Mouse (Mus musculus): ENCODE results near the gene Krtap9-3. TPM values are rescaled to one million over a fixed set of nuclear protein-coding genes. Genes with fewer than 3 reads are reported as not detected.

The Krtap9-3 gene
- not detected in 2 replicates for polyA plus RNA-seq (2012; rRNA removed)

DNA sequence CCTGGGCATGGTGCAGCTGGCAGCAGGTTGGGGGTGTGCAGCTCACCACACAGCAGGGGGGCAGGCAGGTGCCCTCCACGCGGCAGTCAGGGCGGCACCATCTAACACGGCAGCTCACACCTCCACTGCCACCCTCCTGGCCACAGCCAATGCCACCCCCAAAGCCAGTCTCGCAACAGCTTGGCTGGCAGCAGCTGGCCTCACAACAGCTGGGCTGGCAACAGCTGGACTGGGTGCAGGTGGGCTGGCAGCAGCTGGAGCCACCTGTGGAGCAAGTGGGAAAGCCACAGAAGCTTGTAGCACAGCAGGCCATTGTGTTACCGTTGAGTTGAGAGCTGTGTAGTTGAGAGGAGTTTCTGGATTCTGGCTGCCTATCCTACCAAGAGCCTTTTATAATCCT, at the start of gene Krtap9-3:
TSS of gene Krtap9-3 (minus strand) at position 364 of the 400 bp plus-strand sequence.

GRCm38 (mm10) chr11:99643635-99644139, 45.8 kb upstream of the Krtap9-3 start, which contains the start of gene Krtap4-7:
Gene Krtap4-7, minus strand, starts transcription at chr11:99644089.

DNA sequence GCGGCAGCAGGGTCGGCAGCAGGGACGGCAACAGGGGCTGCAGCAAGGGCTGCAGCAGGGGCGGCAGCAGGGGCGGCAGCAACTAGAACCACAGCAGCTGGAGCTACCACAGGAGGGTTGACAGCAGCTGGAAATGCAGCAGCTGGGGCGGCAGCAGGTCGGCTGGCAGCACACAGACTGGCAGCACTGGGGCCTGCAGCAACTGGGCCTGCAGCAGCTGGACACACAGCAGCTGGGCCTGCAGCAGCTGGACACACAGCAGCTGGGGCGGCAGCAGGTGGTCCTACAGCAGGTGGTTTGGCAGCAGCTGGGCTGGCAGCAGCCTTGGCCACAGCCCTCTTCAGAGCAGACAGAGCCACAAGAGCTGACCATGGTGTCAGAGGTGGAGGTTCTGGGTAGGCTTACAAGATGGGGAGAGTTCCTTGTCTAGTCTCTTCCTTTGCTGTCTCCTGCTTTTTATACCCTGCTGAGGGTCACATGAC, 36.8 kb upstream of the Krtap9-3 start, which contains the start of gene Krtap4-2:
TSS of gene Krtap4-2 (minus strand) at position 432 of the 482 bp plus-strand sequence.

DNA sequence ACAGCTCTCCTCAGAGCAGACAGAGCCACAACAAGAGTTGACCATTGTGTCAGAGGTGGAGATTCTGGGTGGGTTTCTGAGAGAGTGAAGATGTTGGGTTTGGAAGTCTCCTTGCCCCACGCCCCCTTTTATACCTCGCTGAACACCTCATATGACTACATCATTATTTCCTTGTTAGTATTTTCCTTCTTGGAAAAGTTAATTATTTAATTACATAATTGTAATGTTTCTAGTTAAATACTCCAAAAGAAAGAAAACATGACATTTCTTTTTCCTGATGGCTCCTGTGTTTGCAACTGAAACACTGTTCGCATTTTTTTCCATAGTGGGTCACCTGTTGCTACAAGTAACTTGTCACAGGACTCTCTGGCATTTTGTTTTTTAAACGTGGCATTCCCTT, 30.2 kb upstream of the Krtap9-3 start, which contains the start of gene Krtap4-1:
TSS of gene Krtap4-1 (minus strand) at position 101 of the 400 bp plus-strand sequence.

GRCm38 (mm10) chr11:99620335-99620734, 22.4 kb upstream of the Krtap9-3 start, which contains the start of gene Gm11562:
Gene Gm11562, minus strand, starts transcription at chr11:99620435.

GRCm38 (mm10) chr11:99614796-99615363, 17.0 kb upstream of the Krtap9-3 start, which contains the start of gene Krtap2-4:
Gene Krtap2-4, minus strand, starts transcription at chr11:99614846.

DNA sequence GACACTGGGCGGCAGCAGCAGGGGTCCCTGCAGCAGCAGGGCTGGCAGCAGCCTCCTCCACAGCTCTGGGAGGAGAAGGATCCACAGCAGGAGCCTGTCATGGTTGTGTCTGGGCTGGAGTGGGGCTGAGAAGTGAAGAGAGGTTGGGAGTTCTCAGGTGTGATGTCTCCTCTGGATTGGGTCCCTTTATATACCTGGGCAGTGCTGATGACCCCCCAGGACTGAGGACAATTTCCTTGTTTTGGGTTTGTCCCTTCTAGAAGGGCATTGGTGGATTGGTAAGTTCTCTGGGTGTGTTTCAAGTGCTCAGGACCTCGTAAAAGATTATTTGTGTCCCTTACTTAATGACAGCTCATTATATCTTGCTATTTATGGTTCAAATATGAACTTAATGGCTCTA, 12.2 kb upstream of the Krtap9-3 start, which contains the start of gene Gm11937:
TSS of gene Gm11937 (minus strand) at position 101 of the 400 bp plus-strand sequence.

GRCm38 (mm10) chr11:99603208-99603607, 5.3 kb upstream of the Krtap9-3 start, which contains the start of gene Gm11938:
Gene Gm11938, minus strand, starts transcription at chr11:99603308.

GRCm38 (mm10) chr11:99590981-99591380, 6.9 kb downstream of the Krtap9-3 start, which contains the start of gene Krtap1-3:
Gene Krtap1-3, minus strand, starts transcription at chr11:99591339.

DNA sequence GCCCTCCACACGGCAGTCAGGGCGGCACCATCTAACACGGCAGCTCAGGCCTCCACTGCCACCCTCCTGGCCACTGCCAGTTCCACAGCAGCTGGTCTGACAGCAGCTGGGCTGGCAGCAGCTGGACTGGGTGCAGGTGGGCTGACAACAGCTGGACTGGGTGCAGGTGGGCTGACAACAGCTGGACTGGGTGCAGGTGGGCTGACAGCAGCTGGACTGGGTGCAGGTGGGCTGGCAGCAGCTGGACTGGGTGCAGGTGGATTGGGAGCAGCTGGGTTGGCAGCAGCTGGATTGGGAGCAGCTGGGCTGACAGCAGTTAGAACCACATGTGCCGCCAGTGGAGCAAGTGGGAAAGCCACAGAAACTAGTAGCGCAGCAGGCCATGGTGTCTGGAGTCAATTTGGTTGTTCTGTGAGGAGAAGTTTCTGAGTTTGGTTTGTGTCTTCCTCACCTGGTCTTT, 14.6 kb downstream of the Krtap9-3 start, which contains the start of gene Krtap1-4:
TSS of gene Krtap1-4 (minus strand) at position 410 of the 460 bp plus-strand sequence.

DNA sequence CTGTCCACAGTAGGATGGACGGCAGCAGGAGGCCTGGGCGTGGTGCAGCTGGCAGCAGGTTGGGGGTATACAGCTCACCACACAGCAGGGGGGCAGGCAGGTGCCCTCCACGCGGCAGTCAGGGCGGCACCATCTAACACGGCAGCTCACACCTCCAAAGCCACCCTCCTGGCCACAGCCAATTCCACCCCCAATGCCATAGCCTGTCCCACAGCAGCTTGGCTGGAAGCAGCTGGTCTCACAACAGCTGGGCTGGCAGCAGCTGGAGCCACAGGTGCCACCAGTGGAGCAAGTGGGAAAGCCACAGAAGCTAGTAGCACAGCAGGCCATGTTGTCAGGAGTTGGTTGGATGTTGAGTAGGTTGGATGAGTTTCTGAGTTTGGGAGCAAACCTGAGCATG, 17.3 kb downstream of the Krtap9-3 start, which contains the start of gene Krtap1-5:
TSS of gene Krtap1-5 (minus strand) at position 381 of the 400 bp plus-strand sequence.

GRCm38 (mm10) chr11:99566530-99566929, 31.4 kb downstream of the Krtap9-3 start, which contains the start of gene Krtap3-1:
Gene Krtap3-1, minus strand, starts transcription at chr11:99566630.

GRCm38 (mm10) chr11:99559366-99559765, 38.5 kb downstream of the Krtap9-3 start, which contains the start of gene Gm11939:
Gene Gm11939, minus strand, starts transcription at chr11:99559466.

DNA sequence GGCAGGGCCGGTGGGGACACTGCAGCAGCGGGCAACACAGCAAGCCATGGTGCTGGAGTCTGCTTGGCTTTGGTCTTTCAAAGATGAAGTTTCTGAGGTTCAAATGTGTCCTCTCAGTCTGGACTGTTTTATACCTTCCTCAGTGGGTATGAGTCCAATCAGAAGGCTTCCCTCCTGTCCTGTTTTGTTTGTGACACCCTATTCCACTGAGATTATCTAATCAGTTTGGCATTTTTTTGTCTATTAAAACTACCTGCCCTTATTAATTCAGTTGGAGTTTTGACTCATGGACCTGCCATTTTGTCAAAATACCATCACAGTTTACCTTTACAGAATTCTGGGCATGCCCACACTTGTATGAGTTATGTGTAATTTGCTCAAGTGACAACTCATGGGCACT, 41.2 kb downstream of the Krtap9-3 start, which contains the start of gene Krtap3-2:
TSS of gene Krtap3-2 (minus strand) at position 101 of the 400 bp plus-strand sequence.

GRCm38 (mm10) chr11:99550765-99551164, 47.1 kb downstream of the Krtap9-3 start, which contains the start of gene Krtap3-3:
Gene Krtap3-3, minus strand, starts transcription at chr11:99550865.

Other genes starting within 250 kb of the Krtap9-3 start
- gene Krt27, start 247.0 kb downstream of the Krtap9-3 start, polyA plus RNA-seq (2012; rRNA removed), result not detected in 2 replicates
- not detected in 2 replicates for gene Krt28, start 223.2 kb downstream of the Krtap9-3 start, polyA plus RNA-seq (2012; rRNA removed)
- 321 and 430 TPM in 2 replicates for gene Krt10, start 208.7 kb downstream of the Krtap9-3 start, polyA plus RNA-seq (2012; rRNA removed)
- 0.58 and 0.89 TPM in 2 replicates for gene Krt12, start 175.8 kb downstream of the Krtap9-3 start, polyA plus RNA-seq (2012; rRNA removed)
- gene Krt20, start 160.0 kb downstream of the Krtap9-3 start, polyA plus RNA-seq (2012; rRNA removed), result 24.2 and 29.7 TPM in 2 replicates
- 108 and 113 TPM in 2 replicates for gene Krt23, start 105.0 kb downstream of the Krtap9-3 start, polyA plus RNA-seq (2012; rRNA removed)
- gene Krt39, start 76.8 kb downstream of the Krtap9-3 start, polyA plus RNA-seq (2012; rRNA removed), result not detected in 2 replicates
- not detected in 2 replicates for gene Krt40, start 54.9 kb downstream of the Krtap9-3 start, polyA plus RNA-seq (2012; rRNA removed)
- 0.44 TPM in 1 of 2 replicates, not detected in the other for gene Krtap3-3, start 47.2 kb downstream of the Krtap9-3 start, polyA plus RNA-seq (2012; rRNA removed)
- 0.81 and 3.3 TPM in 2 replicates for gene Krtap3-2, start 41.3 kb downstream of the Krtap9-3 start, polyA plus RNA-seq (2012; rRNA removed)
- gene Gm11939, start 38.6 kb downstream of the Krtap9-3 start, polyA plus RNA-seq (2012; rRNA removed), result not detected in 2 replicates
- not detected in 2 replicates for gene Krtap3-1, start 31.5 kb downstream of the Krtap9-3 start, polyA plus RNA-seq (2012; rRNA removed)
- not detected in 2 replicates for gene Krtap1-5, start 17.1 kb downstream of the Krtap9-3 start, polyA plus RNA-seq (2012; rRNA removed)
- gene Krtap1-4, start 14.5 kb downstream of the Krtap9-3 start, polyA plus RNA-seq (2012; rRNA removed), result 0.21 TPM in 1 of 2 replicates, not detected in the other
- not detected in 2 replicates for gene Krtap1-3, start 6.8 kb downstream of the Krtap9-3 start, polyA plus RNA-seq (2012; rRNA removed)
- not detected in 2 replicates for gene Gm11938, start 5.2 kb upstream of the Krtap9-3 start, polyA plus RNA-seq (2012; rRNA removed)
- gene Gm11937, start 12.1 kb upstream of the Krtap9-3 start, polyA plus RNA-seq (2012; rRNA removed), result not detected in 2 replicates
- not detected in 2 replicates for gene Krtap2-4, start 16.7 kb upstream of the Krtap9-3 start, polyA plus RNA-seq (2012; rRNA removed)
- not detected in 2 replicates for gene Gm11562, start 22.3 kb upstream of the Krtap9-3 start, polyA plus RNA-seq (2012; rRNA removed)
- gene Krtap4-1, start 30.1 kb upstream of the Krtap9-3 start, polyA plus RNA-seq (2012; rRNA removed), result not detected in 2 replicates
- not detected in 2 replicates for gene Krtap4-2, start 37.0 kb upstream of the Krtap9-3 start, polyA plus RNA-seq (2012; rRNA removed)
- gene Krtap4-7, start 46.0 kb upstream of the Krtap9-3 start, polyA plus RNA-seq (2012; rRNA removed), result not detected in 2 replicates
- not detected in 2 replicates for gene Gm11555, start 52.1 kb upstream of the Krtap9-3 start, polyA plus RNA-seq (2012; rRNA removed)
- gene Gm11563, start 60.9 kb upstream of the Krtap9-3 start, polyA plus RNA-seq (2012; rRNA removed), result not detected in 2 replicates
- not detected in 2 replicates for gene Krtap4-6, start 67.9 kb upstream of the Krtap9-3 start, polyA plus RNA-seq (2012; rRNA removed)
- not detected in 2 replicates for gene Gm14190, start 92.6 kb upstream of the Krtap9-3 start, polyA plus RNA-seq (2012; rRNA removed)
- gene Gm14180, start 136.2 kb upstream of the Krtap9-3 start, polyA plus RNA-seq (2012; rRNA removed), result not detected in 2 replicates
- gene Gm11595, start 174.8 kb upstream of the Krtap9-3 start, polyA plus RNA-seq (2012; rRNA removed), result not detected in 2 replicates
- gene Krtap4-8, start 182.6 kb upstream of the Krtap9-3 start, polyA plus RNA-seq (2012; rRNA removed), result not detected in 2 replicates
- gene Krtap4-9, start 187.1 kb upstream of the Krtap9-3 start, polyA plus RNA-seq (2012; rRNA removed), result not detected in 2 replicates
- not detected in 2 replicates for gene Gm11596, start 195.4 kb upstream of the Krtap9-3 start, polyA plus RNA-seq (2012; rRNA removed)
- not detected in 2 replicates for gene Gm11569, start 200.8 kb upstream of the Krtap9-3 start, polyA plus RNA-seq (2012; rRNA removed)
- 0.25 TPM in 1 of 2 replicates, not detected in the other for gene Gm11554, start 206.3 kb upstream of the Krtap9-3 start, polyA plus RNA-seq (2012; rRNA removed)
- 0.36 TPM in 1 of 2 replicates, not detected in the other for gene Krtap4-13, start 211.8 kb upstream of the Krtap9-3 start, polyA plus RNA-seq (2012; rRNA removed)
- not detected in 2 replicates for gene Gm11564, start 217.6 kb upstream of the Krtap9-3 start, polyA plus RNA-seq (2012; rRNA removed)
- gene 2300003K06Rik, start 240.0 kb upstream of the Krtap9-3 start, polyA plus RNA-seq (2012; rRNA removed), result not detected in 2 replicates